25 mouse cellular contexts compared by ENCODE assay signal in the genomic region with DNA sequence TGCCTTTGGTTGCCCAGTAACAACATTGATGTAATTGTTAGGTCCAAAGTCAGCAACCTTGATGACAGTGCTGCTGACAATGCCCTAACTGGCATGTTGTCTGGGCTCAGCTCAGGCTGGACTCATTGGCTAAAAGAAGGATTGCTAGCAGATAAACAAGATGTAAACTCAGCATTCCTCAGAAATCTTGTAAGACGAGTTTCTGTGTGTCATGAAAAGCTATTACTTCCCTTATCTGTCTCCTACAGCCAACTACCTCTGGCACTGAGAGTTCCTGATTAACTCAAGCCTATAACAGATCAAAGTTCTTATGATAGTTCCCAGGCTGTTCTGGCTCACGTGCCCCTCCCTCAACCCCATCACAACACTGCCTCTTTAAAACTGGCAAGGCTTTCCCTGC. TPM values are rescaled to one million over a fixed set of nuclear protein-coding genes. Genes with fewer than 3 reads are reported as not detected.
DNase-seq lines count a peak whose midpoint lies in the region; ATAC-seq and TF ChIP-seq lines count a peak whose summit lies in the region.
"Had no signal": no experiment of that assay in that cellular context is flagged by ENCODE, and none has a peak within 500 bp of the region (broad histone marks: within the 10 kb centered on the region; RNA-seq: fewer than 3 reads in every experiment).

No protein-coding gene starts in this region.

- H3K9me3 ChIP-seq in MEL (replicated peaks; ENCODE audit: insufficient read depth, low read length), result no peaks in the 10 kb centered on the region
- peaks cover 5% of the 10 kb centered on the region; the same call in 1 of the 2 replicates for H3K9me3 ChIP-seq in liver, embryonic 11.5 days (ENCODE audit: control insufficient read depth, low read length)
- H3K9me3 ChIP-seq: limb, embryonic 15.5 days had no signal

- peak; percentile 62 for DNase-seq in MEL (ENCODE audit: low read depth, low spot score)
- no peak for DNase-seq in liver, embryonic 11.5 days (ENCODE audit: low spot score)
- no peak for DNase-seq in cerebellum, adult 8-10 months
- no peak for DNase-seq in thymus, postnatal 0 days (ENCODE audit: low spot score)
- no peak for DNase-seq in heart, adult 8-10 months (ENCODE audit: low spot score)
- DNase-seq in cerebellum, postnatal 25 days, result no peak
- DNase-seq: adrenal gland, postnatal 10 days; B cell, adult 2 months; cerebellum, adult 11-12 months; cerebellum, postnatal 36 days; heart, postnatal 4 days; kidney, adult 2 months; kidney, postnatal 14 days; lung, postnatal 14 days; retina, postnatal 1 day; thymus, adult 2 months had no signal

- peak; percentile 76 for ATAC-seq in common myeloid progenitor, adult 5-6 weeks (replicated peaks; ENCODE audit: low read depth, poor library complexity, severe bottlenecking)
- peak; percentile 87 for ATAC-seq in liver, embryonic 11.5 days (replicated peaks; ENCODE audit: low FRiP score)
- peak; percentile 87 for ATAC-seq in megakaryocyte progenitor cell, adult 5-6 weeks (replicated peaks; ENCODE audit: poor library complexity)
- ATAC-seq: hindbrain, embryonic 16.5 days; midbrain, embryonic 16.5 days had no signal

- TF ChIP-seq POLR2A in MEL (IDR thresholded peaks at IDR 0.05; ENCODE audit: control insufficient read depth in 1 of 2, insufficient read depth in 1 of 2, low read depth in 1 of 2, low read length in 2 of 2, poor library complexity in 1 of 2), result no peak

- no peak overlapping the region for H3K9ac ChIP-seq in MEL (ENCODE audit: control insufficient read depth, low read depth, low read length, poor library complexity, severe bottlenecking)
- H3K9ac ChIP-seq in liver, embryonic 11.5 days (ENCODE audit: low read depth, low read length), result no peak overlapping the region
- H3K9ac ChIP-seq: heart, embryonic 13.5 days; limb, embryonic 15.5 days had no signal

- H3K27ac ChIP-seq in MEL (ENCODE audit: control insufficient read depth, low read depth, low read length), result no peak overlapping the region
- H3K27ac ChIP-seq in liver, embryonic 11.5 days (ENCODE audit: low read depth, low read length), result no peak overlapping the region
- H3K27ac ChIP-seq: forebrain, embryonic 10.5 days; heart, embryonic 13.5 days; layer of hippocampus, adult 2 months; limb, embryonic 15.5 days had no signal

- no peak for TF ChIP-seq CTCF in MEL (IDR thresholded peaks at IDR 0.05 in 2 of 3, conservative IDR thresholded peaks at IDR 0.05 in 1 of 3; ENCODE audit: control insufficient read depth in 1 of 3, insufficient read depth in 1 of 3, low read depth in 2 of 3, low read length in 3 of 3, poor library complexity in 1 of 3, severe bottlenecking in 1 of 3)

- H3K4me1 ChIP-seq in MEL (ENCODE audit: control insufficient read depth in 1 of 2, insufficient read depth in 2 of 2, low read length in 2 of 2), result peaks cover 6 to 26% of the 10 kb centered on the region in 2 experiments
- H3K4me1 ChIP-seq in liver, embryonic 11.5 days (replicated peaks; ENCODE audit: control insufficient read depth, insufficient read depth, low read length), result peaks cover 8% of the 10 kb centered on the region
- H3K4me1 ChIP-seq: limb, embryonic 15.5 days had no signal

- TF ChIP-seq RAD21 in MEL (IDR thresholded peaks at IDR 0.05; ENCODE audit: low read depth, low read length), result no peak

- no peak overlapping the region for H3K4me3 ChIP-seq in MEL (ENCODE audit: control insufficient read depth in 1 of 2, insufficient read depth in 1 of 2, low read depth in 2 of 2, low read length in 2 of 2)
- no peak overlapping the region for H3K4me3 ChIP-seq in liver, embryonic 11.5 days (ENCODE audit: low read depth, low read length)
- H3K4me3 ChIP-seq: forebrain, embryonic 10.5 days; heart, embryonic 13.5 days; layer of hippocampus, adult 2 months; limb, embryonic 15.5 days; megakaryocyte, embryonic 14.5 days had no signal

- H3K36me3 ChIP-seq in MEL (ENCODE audit: control insufficient read depth in 1 of 2, insufficient read depth in 2 of 2, low read length in 2 of 2), result peaks cover 0 to 17% of the 10 kb centered on the region in 2 experiments; a peak in 2 of 4 replicates
- no peaks in the 10 kb centered on the region for H3K36me3 ChIP-seq in liver, embryonic 11.5 days (ENCODE audit: control insufficient read depth, insufficient read depth, low read length)
- H3K36me3 ChIP-seq: forebrain, embryonic 10.5 days; heart, embryonic 13.5 days; limb, embryonic 15.5 days had no signal

- TF ChIP-seq EP300 in MEL (IDR thresholded peaks at IDR 0.05; ENCODE audit: low read depth in 1 of 2, low read length in 2 of 2), result peak; percentile 86 to 91

- peaks cover 0 to 1% of the 10 kb centered on the region in 2 experiments; a peak in 1 of 4 replicates for H3K27me3 ChIP-seq in MEL (ENCODE audit: control insufficient read depth in 1 of 2, insufficient read depth in 2 of 2, low read length in 2 of 2)
- no peaks in the 10 kb centered on the region for H3K27me3 ChIP-seq in liver, embryonic 11.5 days (replicated peaks; ENCODE audit: control insufficient read depth, insufficient read depth, low read length)
- H3K27me3 ChIP-seq: heart, embryonic 13.5 days; limb, embryonic 15.5 days had no signal

- WGBS in liver, embryonic 11.5 days, result 9% methylated on average over 2 of the region's 2 CpGs

- no peak overlapping the region for H3K4me2 ChIP-seq in liver, embryonic 11.5 days
- H3K4me2 ChIP-seq: heart, embryonic 13.5 days; limb, embryonic 15.5 days had no signal

- H3K79me2 ChIP-seq in MEL (ENCODE audit: control insufficient read depth, insufficient read depth, low read length, poor library complexity), result no peaks in the 10 kb centered on the region

TF ChIP-seq in MEL, 35 proteins besides CTCF, POLR2A, EP300 and RAD21 (continues in another document):
- no peak for TF ChIP-seq USF2 (IDR thresholded peaks at IDR 0.05; ENCODE audit: borderline replicate concordance in 1 of 2, insufficient read depth in 1 of 2, low read depth in 1 of 2, low read length in 2 of 2)
- TF ChIP-seq ZNF384 (IDR thresholded peaks at IDR 0.05; ENCODE audit: low read depth, low read length), result no peak
- peak; percentile 21; the same call in 1 of the 2 replicates for TF ChIP-seq MAFK (IDR thresholded peaks at IDR 0.05; ENCODE audit: borderline replicate concordance, low read depth, low read length)
- TF ChIP-seq BHLHE40 (IDR thresholded peaks at IDR 0.05; ENCODE audit: borderline replicate concordance, low read depth, low read length), result peak; percentile 95
- no peak for TF ChIP-seq JUND (IDR thresholded peaks at IDR 0.05; ENCODE audit: low read depth, low read length)
- peak; percentile 83; the same call in 1 of the 2 replicates for TF ChIP-seq RCOR1 (IDR thresholded peaks at IDR 0.05; ENCODE audit: low read depth, low read length)
- no peak for TF ChIP-seq MXI1 (IDR thresholded peaks at IDR 0.05; ENCODE audit: low read depth, low read length)
- TF ChIP-seq MAX (IDR thresholded peaks at IDR 0.05; ENCODE audit: low read length), result no peak
- TF ChIP-seq HCFC1 (IDR thresholded peaks at IDR 0.05; ENCODE audit: low read depth, low read length), result no peak
- TF ChIP-seq TAL1 (IDR thresholded peaks at IDR 0.05; ENCODE audit: low read length), result peak; percentile 82
- TF ChIP-seq MYB (IDR thresholded peaks at IDR 0.05; ENCODE audit: low read depth, low read length), result 0 out of 2 replicates have a peak, but pooled peaks have one; percentile 53
- peak; percentile 69 for TF ChIP-seq ETS1 (IDR thresholded peaks at IDR 0.05; ENCODE audit: low read depth, low read length)
- no peak for TF ChIP-seq POLR2AphosphoS2 (IDR thresholded peaks at IDR 0.05; ENCODE audit: low read length)
- TF ChIP-seq ZKSCAN1 (IDR thresholded peaks at IDR 0.05; ENCODE audit: low read depth, low read length), result no peak
- no peak for TF ChIP-seq MYC (IDR thresholded peaks at IDR 0.05; ENCODE audit: low read depth, low read length)
- TF ChIP-seq MAZ (IDR thresholded peaks at IDR 0.05; ENCODE audit: low read depth, low read length), result no peak
- no peak for TF ChIP-seq ELF1 (IDR thresholded peaks at IDR 0.05; ENCODE audit: low read depth, low read length)
- no peak for TF ChIP-seq POLR2AphosphoS5 (IDR thresholded peaks at IDR 0.05; ENCODE audit: borderline replicate concordance, low read depth, low read length)
- no peak for TF ChIP-seq CHD1 (IDR thresholded peaks at IDR 0.05; ENCODE audit: low read depth, low read length)
- TF ChIP-seq MEF2A (IDR thresholded peaks at IDR 0.05; ENCODE audit: extremely low read depth, insufficient replicate concordance, low read depth, low read length, poor library complexity, severe bottlenecking), result no peak
- TF ChIP-seq NELFE (IDR thresholded peaks at IDR 0.05; ENCODE audit: low read depth, low read length), result no peak
- TF ChIP-seq NRF1 (IDR thresholded peaks at IDR 0.05; ENCODE audit: insufficient read depth, low read depth, low read length, poor library complexity, severe bottlenecking), result no peak
- TF ChIP-seq USF1 (IDR thresholded peaks at IDR 0.05; ENCODE audit: low read depth, low read length), result peak; percentile 79
- no peak for TF ChIP-seq GABPA (IDR thresholded peaks at IDR 0.05; ENCODE audit: low read depth, low read length)
- TF ChIP-seq SMC3 (IDR thresholded peaks at IDR 0.05; ENCODE audit: low read depth, low read length), result no peak
- TF ChIP-seq SIN3A (IDR thresholded peaks at IDR 0.05; ENCODE audit: low read length), result peak; percentile 22; the same call in 1 of the 2 replicates
- no peak for TF ChIP-seq CHD2 (IDR thresholded peaks at IDR 0.05; ENCODE audit: low read length)
- TF ChIP-seq TBP (IDR thresholded peaks at IDR 0.05; ENCODE audit: low read depth, low read length), result no peak
- no peak for TF ChIP-seq UBTF (IDR thresholded peaks at IDR 0.05; ENCODE audit: borderline replicate concordance, insufficient read depth, low read depth, low read length)
- peak; percentile 90 for TF ChIP-seq TCF12 (IDR thresholded peaks at IDR 0.05; ENCODE audit: low read depth, low read length)
- no peak for TF ChIP-seq E2F4 (IDR thresholded peaks at IDR 0.05; ENCODE audit: borderline replicate concordance, low read depth, low read length)
- no peak for TF ChIP-seq ZMIZ1 (IDR thresholded peaks at IDR 0.05; ENCODE audit: low read depth, low read length)

RNA-seq across cellular contexts. Expression of a gene that starts 23.2 kb away (rescaled TPM):
- total RNA-seq in MEL (2012; rRNA removed), result 1.0 and 4.6 TPM in 2 replicates
- 1 to 10 TPM in 1 of 2 experiments, not detected in 1; 3.7 TPM for polyA plus RNA-seq in MEL (2012; ENCODE audit: insufficient read depth in 1 of 2, insufficient read length in 2 of 2, low read depth in 1 of 2, low replicate concordance in 2 of 2, missing spikeins in 1 of 2)
- total RNA-seq in common myeloid progenitor, adult 5-6 weeks (2017), result 55.0 and 75.0 TPM in 2 replicates
- 18.0 and 21.2 TPM in 2 replicates for polyA plus RNA-seq in liver, embryonic 11.5 days (2014; fragmentation: Nextera tagmentation; extraction: Ambion mirVana)
- 31.9 and 37.7 TPM in 2 replicates for total RNA-seq in megakaryocyte progenitor cell, adult 5-6 weeks (2015)
- 35.2 and 38.1 TPM in 2 replicates for total RNA-seq in megakaryocyte progenitor cell, adult 5-6 weeks (2017)
- 120 and 123 TPM in 2 replicates for polyA plus RNA-seq in thymus, postnatal 0 days (2015; fragmentation: Nextera tagmentation; extraction: Ambion mirVana)
- total RNA-seq in heart, adult 8-10 months (2022), result 10 to 100 TPM; 10.4 to 12.9 (median 11.6) TPM
